Mouse (Mus musculus): ENCODE data around the gene Cdk5r1. TPM values are rescaled to one million over a fixed set of nuclear protein-coding genes. Genes with fewer than 3 reads are reported as not detected.
A peak's percentile ranks its signal among the peaks of the same experiment; 100 is the strongest.

The Cdk5r1 gene
- polyA plus RNA-seq, 1 experiment from 2014 or later = 58.8 TPM

GRCm38 (mm10) chr11:80508361-80509175 is 31.7 kb downstream of the Cdk5r1 start:
- H3K9ac ChIP-seq (replicated peaks) = 0 out of 2 replicates have a peak overlapping the region, but pooled peaks have one; percentile 15
- peaks cover 49% of the 10 kb centered on the region for H3K4me1 ChIP-seq
- no peaks in the 10 kb centered on the region for H3K36me3 ChIP-seq
- ATAC-seq (ENCODE audit: low FRiP score, low read depth) = no peak
- H3K27ac ChIP-seq (replicated peaks) = peak overlapping the region; percentile 21
- 44% methylated on average over 19 of the region's 19 CpGs for WGBS
- peaks cover 17% of the 10 kb centered on the region for H3K27me3 ChIP-seq
- H3K4me3 ChIP-seq = no peak overlapping the region
- H3K9me3 ChIP-seq = no peaks in the 10 kb centered on the region
- H3K4me2 ChIP-seq (replicated peaks) = 0 out of 2 replicates have a peak overlapping the region, but pooled peaks have one; percentile 5

DNA sequence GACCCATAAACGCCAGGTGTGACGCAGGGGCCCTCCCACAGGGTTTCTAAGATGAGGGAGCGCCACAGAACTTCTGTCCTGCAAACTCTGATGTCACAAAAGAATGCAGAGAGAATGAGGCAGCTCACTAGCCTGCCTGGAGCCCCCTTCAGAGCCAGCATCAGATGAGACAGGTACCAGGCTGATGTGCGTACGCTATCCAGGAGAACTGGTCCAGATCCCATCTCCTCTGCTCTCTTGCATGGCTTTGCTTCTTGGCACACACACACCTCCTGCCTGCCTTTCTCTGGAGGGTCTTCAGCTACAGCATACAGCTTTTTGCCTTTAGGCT is 32.3 kb downstream of the Cdk5r1 start:
- no peaks in the 10 kb centered on the region for H3K9me3 ChIP-seq
- H3K4me3 ChIP-seq = no peak overlapping the region
- H3K4me2 ChIP-seq (replicated peaks) = no peak overlapping the region
- whole genome bisulfite sequencing = 73% methylated on average over 5 of the region's 5 CpGs
- peaks cover 17% of the 10 kb centered on the region for H3K27me3 ChIP-seq
- H3K4me1 ChIP-seq = peaks cover 47% of the 10 kb centered on the region
- ATAC-seq (ENCODE audit: low FRiP score, low read depth) = no peak
- no peaks in the 10 kb centered on the region for H3K36me3 ChIP-seq
- no peak overlapping the region for H3K9ac ChIP-seq (replicated peaks)
- peak overlapping the region; percentile 21 for H3K27ac ChIP-seq (replicated peaks)

- no peak overlapping the region for H3K27ac ChIP-seq (replicated peaks)
- 86% methylated on average over 10 of the region's 10 CpGs for WGBS
- no peaks in the 10 kb centered on the region for H3K36me3 ChIP-seq
- no peak for ATAC-seq (ENCODE audit: low FRiP score, low read depth)
- peaks cover 17% of the 10 kb centered on the region for H3K27me3 ChIP-seq
- peaks cover 40% of the 10 kb centered on the region for H3K4me1 ChIP-seq
- H3K4me3 ChIP-seq = no peak overlapping the region
- H3K9me3 ChIP-seq = no peaks in the 10 kb centered on the region
- H3K4me2 ChIP-seq (replicated peaks) = no peak overlapping the region
- no peak overlapping the region for H3K9ac ChIP-seq (replicated peaks)
Measured at GRCm38 (mm10) chr11:80510124-80510523, 33.3 kb downstream of the Cdk5r1 start.

DNA sequence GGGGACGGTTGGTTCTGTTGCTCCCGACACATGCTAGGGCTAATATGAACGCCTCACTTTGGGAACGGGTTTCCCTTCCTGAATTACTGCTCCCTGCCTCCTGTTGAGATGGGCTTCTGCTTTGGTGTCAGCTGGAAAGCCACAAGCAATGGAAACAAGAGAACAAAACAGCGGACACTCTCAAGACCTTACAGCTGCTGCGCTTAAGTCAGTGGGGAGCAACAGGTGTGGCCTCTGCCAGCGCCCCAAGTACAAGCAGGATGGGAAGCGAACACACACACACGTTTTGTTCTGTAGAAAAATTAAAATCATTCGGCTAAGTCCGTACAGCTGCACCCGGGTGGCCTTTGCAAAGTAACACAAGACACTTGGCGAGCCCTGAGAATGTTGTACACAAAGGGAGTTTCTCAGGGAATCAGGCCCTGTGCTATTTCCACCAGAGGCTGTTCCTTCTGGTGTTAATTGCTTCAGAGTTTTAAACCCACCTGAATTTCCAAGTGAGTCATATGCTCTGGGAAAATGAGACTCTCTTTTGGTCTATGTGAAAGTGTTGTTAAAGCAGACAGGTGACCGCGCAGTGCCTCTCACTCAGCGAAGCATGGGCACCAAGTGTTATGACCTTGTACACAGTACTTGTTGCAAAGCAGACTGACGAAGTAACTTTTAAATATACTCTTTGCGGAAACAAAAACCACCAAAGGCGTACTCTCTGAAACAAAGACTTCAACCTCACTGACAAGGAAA is 35.7 kb downstream of the Cdk5r1 start:
- H3K27me3 ChIP-seq = peaks cover 23% of the 10 kb centered on the region
- WGBS = 70% methylated on average over 19 of the region's 19 CpGs
- H3K4me1 ChIP-seq = peaks cover 37% of the 10 kb centered on the region
- H3K4me2 ChIP-seq (replicated peaks) = no peak overlapping the region
- no peaks in the 10 kb centered on the region for H3K9me3 ChIP-seq
- H3K36me3 ChIP-seq = no peaks in the 10 kb centered on the region
- H3K27ac ChIP-seq (replicated peaks) = no peak overlapping the region
- H3K9ac ChIP-seq (replicated peaks) = no peak overlapping the region
- H3K4me3 ChIP-seq = no peak overlapping the region
- no peak for ATAC-seq (ENCODE audit: low FRiP score, low read depth)

DNA sequence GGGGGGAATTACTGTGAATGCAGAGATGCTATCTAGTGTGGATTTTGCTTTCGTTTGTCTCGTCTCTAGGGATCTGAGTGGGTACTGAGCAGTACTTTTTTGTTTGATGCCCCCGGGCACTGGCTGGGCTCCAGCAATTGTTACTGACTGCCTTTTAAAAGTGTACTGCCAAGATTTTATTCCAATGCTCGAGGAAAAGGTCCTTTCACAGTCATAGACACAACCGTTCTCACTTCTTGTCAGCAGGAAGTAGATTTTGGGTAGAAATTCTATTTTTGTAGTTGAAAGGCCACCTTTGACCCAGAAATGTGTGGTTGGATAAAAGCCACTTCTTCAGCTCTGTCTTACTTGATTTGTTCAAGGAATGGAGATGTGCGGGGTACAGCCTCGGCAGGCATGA is 37.0 kb downstream of the Cdk5r1 start:
- Histone ChIP-seq H3K27ac (replicated peaks) (no peak overlapping the region), H3K36me3 (no peaks in the 10 kb centered on the region), H3K4me1 (peaks cover 41% of the 10 kb centered on the region), H3K9me3 (no peaks in the 10 kb centered on the region), H3K4me2 (replicated peaks) (no peak overlapping the region), H3K9ac (replicated peaks) (no peak overlapping the region), H3K27me3 (peaks cover 19% of the 10 kb centered on the region), H3K4me3 (no peak overlapping the region)
- 67% methylated on average over 7 of the region's 7 CpGs for WGBS
- no peak for ATAC-seq (ENCODE audit: low FRiP score, low read depth)

DNA sequence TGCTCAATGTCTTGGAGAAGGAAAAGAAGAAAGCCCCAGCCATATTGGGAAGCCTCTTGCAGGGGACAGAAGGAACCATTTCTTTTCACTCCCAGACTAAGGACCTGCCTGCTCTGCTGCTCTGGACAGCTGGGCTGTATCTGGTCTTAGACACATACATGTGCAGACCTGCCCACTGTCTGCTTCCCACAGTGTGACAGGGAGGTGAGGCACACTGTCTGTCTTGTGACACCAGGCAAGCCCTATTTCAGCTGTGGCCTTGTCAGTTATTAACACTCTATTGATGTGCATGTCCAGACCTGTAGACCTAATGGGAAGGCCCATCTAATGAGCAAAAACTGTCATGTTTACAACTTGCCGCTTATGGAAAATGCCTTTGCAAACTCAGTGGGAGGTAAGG is 38.5 kb downstream of the Cdk5r1 start:
- H3K4me3 ChIP-seq = no peak overlapping the region
- no peak overlapping the region for H3K4me2 ChIP-seq (replicated peaks)
- H3K4me1 ChIP-seq = peaks cover 48% of the 10 kb centered on the region
- ATAC-seq (ENCODE audit: low FRiP score, low read depth) = no peak
- no peak overlapping the region for H3K9ac ChIP-seq (replicated peaks)
- H3K36me3 ChIP-seq = no peaks in the 10 kb centered on the region
- H3K9me3 ChIP-seq = no peaks in the 10 kb centered on the region
- 54% methylated on average over 1 of the region's 1 CpGs for WGBS
- no peak overlapping the region for H3K27ac ChIP-seq (replicated peaks)
- peaks cover 19% of the 10 kb centered on the region for H3K27me3 ChIP-seq

DNA sequence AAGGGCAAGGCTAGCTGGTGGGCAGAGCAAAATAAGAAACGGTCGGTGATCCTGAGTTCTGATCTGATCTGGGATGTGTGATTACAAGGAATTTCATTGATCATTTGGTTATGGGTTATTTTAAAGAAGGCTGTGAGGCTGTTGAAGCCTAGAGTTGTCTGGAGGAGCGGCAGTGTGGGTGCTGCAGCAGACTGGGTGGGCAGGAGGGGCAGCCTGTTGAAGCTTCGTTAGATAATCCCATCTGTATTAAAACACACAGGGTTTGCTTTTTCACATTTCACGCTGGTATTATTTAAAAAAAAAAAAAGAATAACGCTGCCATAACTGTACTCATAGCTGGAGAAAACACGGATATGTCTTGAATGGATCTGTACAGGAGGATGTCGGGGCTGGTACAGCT is 39.1 kb downstream of the Cdk5r1 start:
- no peaks in the 10 kb centered on the region for H3K36me3 ChIP-seq
- H3K9me3 ChIP-seq = no peaks in the 10 kb centered on the region
- peaks cover 14% of the 10 kb centered on the region for H3K27me3 ChIP-seq
- H3K27ac ChIP-seq (replicated peaks) = no peak overlapping the region
- 80% methylated on average over 8 of the region's 8 CpGs for WGBS
- no peak for ATAC-seq (ENCODE audit: low FRiP score, low read depth)
- H3K4me1 ChIP-seq = peaks cover 48% of the 10 kb centered on the region
- no peak overlapping the region for H3K4me3 ChIP-seq
- H3K9ac ChIP-seq (replicated peaks) = no peak overlapping the region
- H3K4me2 ChIP-seq (replicated peaks) = no peak overlapping the region

DNA sequence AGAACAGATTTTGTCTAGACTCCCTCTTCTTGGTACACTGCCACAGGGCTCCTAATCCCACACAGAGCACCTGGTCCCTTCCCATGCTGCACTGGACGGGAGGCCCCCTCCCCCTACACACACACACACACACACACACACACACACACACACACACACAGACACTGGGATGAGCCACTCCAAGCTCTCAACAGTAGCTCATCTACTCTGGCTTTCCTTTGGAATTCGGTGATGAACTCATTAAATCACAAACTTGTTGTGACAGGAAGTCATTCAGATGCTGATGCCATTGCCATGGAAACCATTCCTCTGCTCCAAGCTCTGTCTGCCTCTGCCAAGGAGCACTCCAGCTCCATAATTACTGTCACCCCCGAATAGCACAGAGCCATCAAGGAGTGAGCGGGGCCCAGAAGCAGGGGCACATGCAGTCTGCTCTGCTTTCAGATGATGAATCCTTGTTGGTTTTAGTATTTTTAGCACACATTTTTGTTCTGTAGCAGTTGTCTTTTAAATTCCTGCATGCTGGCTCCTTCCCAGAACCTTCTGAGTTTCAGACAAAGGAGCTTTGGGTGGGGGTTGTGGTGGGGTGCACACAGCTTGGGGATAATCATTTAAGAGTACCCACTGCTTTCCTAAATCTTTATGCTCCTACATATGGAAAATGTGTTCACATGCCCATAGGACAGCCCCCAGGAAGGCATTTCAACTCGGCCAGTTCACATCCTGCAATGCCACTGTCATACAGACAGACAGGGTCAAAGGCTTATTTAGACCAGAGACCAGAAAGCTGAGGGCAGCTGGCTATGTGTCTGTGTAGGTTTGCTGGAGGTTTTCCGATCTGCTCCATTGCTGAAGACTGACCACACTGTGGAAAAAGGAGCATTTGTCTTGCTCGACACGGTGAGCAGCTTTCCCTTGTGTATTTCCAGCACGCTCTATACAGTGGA is 41.9 kb downstream of the Cdk5r1 start:
- H3K9me3 ChIP-seq = no peaks in the 10 kb centered on the region
- H3K27me3 ChIP-seq = peaks cover 14% of the 10 kb centered on the region
- H3K36me3 ChIP-seq = no peaks in the 10 kb centered on the region
- no peak overlapping the region for H3K4me3 ChIP-seq
- no peak overlapping the region; the same call in 1 of the 2 replicates for H3K9ac ChIP-seq (replicated peaks)
- WGBS = 17% methylated on average over 9 of the region's 9 CpGs
- H3K4me1 ChIP-seq = peaks cover 38% of the 10 kb centered on the region
- peak; percentile 95 for ATAC-seq (ENCODE audit: low FRiP score, low read depth)
- H3K4me2 ChIP-seq (replicated peaks) = peak overlapping the region; percentile 25
- H3K27ac ChIP-seq (replicated peaks) = peak overlapping the region; percentile 89

DNA sequence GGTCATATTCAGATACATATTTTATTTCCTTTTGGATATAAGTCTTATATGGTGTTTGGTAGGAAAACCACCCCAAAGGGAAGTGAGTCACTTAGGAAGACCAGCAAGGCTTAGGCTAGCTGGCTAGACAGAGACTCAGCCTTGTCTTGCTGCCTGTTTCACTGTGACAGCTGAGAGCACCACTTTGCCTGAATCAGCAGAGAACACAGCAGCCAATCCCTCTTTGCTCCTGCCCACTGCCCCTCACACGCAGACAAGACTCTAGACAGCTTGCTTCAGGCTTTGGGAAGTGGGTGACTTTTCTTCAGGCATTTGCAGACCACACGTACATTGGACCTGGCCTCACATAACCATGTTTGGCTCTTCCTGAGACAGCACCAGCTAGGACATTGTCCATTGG is 44.3 kb downstream of the Cdk5r1 start:
- WGBS = 62% methylated on average over 2 of the region's 2 CpGs
- H3K27me3 ChIP-seq = peaks cover 13% of the 10 kb centered on the region; the same call in 1 of the 2 replicates
- H3K9me3 ChIP-seq = no peaks in the 10 kb centered on the region
- H3K27ac ChIP-seq (replicated peaks) = no peak overlapping the region
- ATAC-seq (ENCODE audit: low FRiP score, low read depth) = no peak
- H3K4me2 ChIP-seq (replicated peaks) = no peak overlapping the region
- peaks cover 33% of the 10 kb centered on the region for H3K4me1 ChIP-seq
- H3K4me3 ChIP-seq = no peak overlapping the region
- H3K36me3 ChIP-seq = no peaks in the 10 kb centered on the region
- H3K9ac ChIP-seq (replicated peaks) = no peak overlapping the region

- Histone ChIP-seq H3K4me2 (replicated peaks) (no peak overlapping the region), H3K9ac (replicated peaks) (no peak overlapping the region), H3K36me3 (no peaks in the 10 kb centered on the region), H3K27me3 (peaks cover 5% of the 10 kb centered on the region; the same call in 1 of the 2 replicates), H3K9me3 (no peaks in the 10 kb centered on the region), H3K27ac (replicated peaks) (no peak overlapping the region; the same call in 1 of the 2 replicates), H3K4me3 (no peak overlapping the region), H3K4me1 (peaks cover 30% of the 10 kb centered on the region)
- WGBS = 80% methylated on average over 2 of the region's 2 CpGs
- ATAC-seq (ENCODE audit: low FRiP score, low read depth) = no peak
Measured at GRCm38 (mm10) chr11:80522852-80523251, 46.0 kb downstream of the Cdk5r1 start.

- H3K4me2 ChIP-seq (replicated peaks) = no peak overlapping the region
- 66% methylated on average over 4 of the region's 4 CpGs for WGBS
- no peaks in the 10 kb centered on the region for H3K9me3 ChIP-seq
- no peak for ATAC-seq (ENCODE audit: low FRiP score, low read depth)
- no peak overlapping the region; the same call in 1 of the 2 replicates for H3K27ac ChIP-seq (replicated peaks)
- peaks cover 5% of the 10 kb centered on the region; the same call in 1 of the 2 replicates for H3K27me3 ChIP-seq
- peaks cover 25% of the 10 kb centered on the region for H3K4me1 ChIP-seq
- H3K4me3 ChIP-seq = no peak overlapping the region
- H3K9ac ChIP-seq (replicated peaks) = no peak overlapping the region
- H3K36me3 ChIP-seq = no peaks in the 10 kb centered on the region
Measured at GRCm38 (mm10) chr11:80523410-80523809, 46.6 kb downstream of the Cdk5r1 start.
